Mouse (Mus musculus) stomach, embryonic 16.5 days (tissue): ENCODE results near the gene Mup4. TPM values are rescaled to one million over a fixed set of nuclear protein-coding genes. Genes with fewer than 3 reads are reported as not detected.
"Not testable (repeated sequence)": the region's sequence is repeated elsewhere in the genome, so short reads cannot be mapped to it uniquely, and the experiment has no call there.

Source experiments
- ATAC-seq: fragments of 200-750 bp; cut with Nextera tagmentation; 2 replicates; pipeline ENCODE4 v1.8.0; 2017; ENCODE audit warnings: moderate number of reproducible peaks, moderate TSS enrichment; ENCODE audit not compliant: insufficient read depth, low FRiP score
- H3K27ac ChIP-seq: fragments of 300-500 bp; sonication (generic); 2 replicates; pipeline ENCODE4 v1.5.1; 2014; ENCODE audit warnings: low read length
- H3K27me3 ChIP-seq: fragments of 300-500 bp; sonication (generic); 2 replicates; pipeline ENCODE4 v1.6.1; 2014; ENCODE audit warnings: low read length, control low read depth, mixed read lengths; ENCODE audit not compliant: control insufficient read depth, insufficient read depth
- H3K36me3 ChIP-seq: fragments of 300-500 bp; sonication (generic); 2 replicates; pipeline ENCODE4 v1.6.1; 2014; ENCODE audit warnings: low read length; ENCODE audit not compliant: control insufficient read depth, insufficient read depth
- H3K4me1 ChIP-seq: fragments of 300-500 bp; sonication (generic); 2 replicates; pipeline ENCODE4 v1.6.1; 2014; ENCODE audit warnings: low read length, control low read depth, mixed read lengths; ENCODE audit not compliant: control insufficient read depth, insufficient read depth
- H3K4me2 ChIP-seq: fragments of 300-500 bp; sonication (generic); 2 replicates; pipeline ENCODE4 v1.6.1; 2014; ENCODE audit warnings: low read depth, low read length, mixed read lengths
- H3K4me3 ChIP-seq: fragments of 300-500 bp; sonication (generic); replicated peaks from 2 replicates; pipeline ENCODE4 v1.5.1; 2014; ENCODE audit warnings: mild to moderate bottlenecking, low read length
- H3K9ac ChIP-seq: fragments of 300-500 bp; sonication (generic); 2 replicates; pipeline ENCODE4 v1.6.1; 2014; ENCODE audit warnings: low read length
- H3K9me3 ChIP-seq: fragments of 300-500 bp; sonication (generic); replicated peaks from 2 replicates; pipeline ENCODE4 v1.6.1; 2016; ENCODE audit warnings: low read length, control low read depth; ENCODE audit not compliant: control insufficient read depth
- WGBS: fragments of 180-500 bp; shearing (Covaris S2); extraction: QIAGEN DNeasy Blood & Tissue Kit; methylation state at CpG from one replicate; pipeline ENCODE4 v1.1.7; 2014; 5-methylcytosine and 5-hydroxymethylcytosine counted together
- polyA plus RNA-seq: library from polyadenylated mRNA; unstranded; fragments of >200 nt; fragmentation: Nextera tagmentation; extraction: Ambion mirVana; gene quantifications from 2 replicates; pipeline ENCODE4 v1.2.1, GENCODE M21; 2015

Gene Mup4
- not detected in 2 replicates for polyA plus RNA-seq

GRCm38 (mm10) chr4:59960610-59961009 lies at the start of gene Mup4:
Gene Mup4 (minus strand): TSS chr4:59960710.
- Histone ChIP-seq H3K27ac (no peak within 1 kb of the TSS), H3K36me3 (no peaks in the 10 kb centered on the region), H3K4me3 (no peak within 1 kb of the TSS), H3K4me2 (no peak within 1 kb of the TSS), H3K9me3 (no peaks in the 10 kb centered on the region), H3K27me3 (no peaks in the 10 kb centered on the region), H3K9ac (no peak within 1 kb of the TSS), H3K4me1 (no peaks in the 10 kb centered on the region)
- no peak for ATAC-seq
- WGBS: 73% methylated on average over 3 of the region's 3 CpGs

DNA sequence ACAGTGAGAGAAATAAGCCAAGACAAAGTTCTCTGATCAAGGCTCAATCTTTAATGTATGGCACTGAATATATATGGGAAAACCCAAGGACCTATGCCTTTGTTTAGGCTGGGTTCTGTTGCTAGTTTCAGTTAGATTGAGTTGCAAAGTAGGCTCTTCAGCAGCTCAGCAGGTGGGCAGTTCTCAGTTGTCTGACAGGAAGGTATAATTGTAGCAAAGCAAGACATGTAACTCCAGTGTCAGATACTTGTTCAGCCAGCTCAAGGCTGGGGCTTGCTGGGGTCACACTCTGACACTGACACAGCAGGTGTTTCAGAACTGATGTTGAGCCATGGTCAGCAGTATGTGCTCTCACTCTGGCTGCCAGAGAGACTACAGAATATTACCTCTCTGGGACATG lies 37.4 kb upstream of the Mup4 start:
- ATAC-seq, H3K4me1 ChIP-seq, H3K9ac ChIP-seq, H3K4me2 ChIP-seq, H3K9me3 ChIP-seq, H3K4me3 ChIP-seq, H3K27ac ChIP-seq, H3K36me3 ChIP-seq, H3K27me3 ChIP-seq: not testable (repeated sequence)

- Histone ChIP-seq H3K27me3 (no peaks in the 10 kb centered on the region), H3K9ac (no peak within 1 kb of the TSS)
- no peak for ATAC-seq
Measured at GRCm38 (mm10) chr4:59963405-59964344, 3.2 kb upstream of the Mup4 start, which contains the start of gene Mup6. Gene Mup6 (plus strand): TSS chr4:59964294.

DNA sequence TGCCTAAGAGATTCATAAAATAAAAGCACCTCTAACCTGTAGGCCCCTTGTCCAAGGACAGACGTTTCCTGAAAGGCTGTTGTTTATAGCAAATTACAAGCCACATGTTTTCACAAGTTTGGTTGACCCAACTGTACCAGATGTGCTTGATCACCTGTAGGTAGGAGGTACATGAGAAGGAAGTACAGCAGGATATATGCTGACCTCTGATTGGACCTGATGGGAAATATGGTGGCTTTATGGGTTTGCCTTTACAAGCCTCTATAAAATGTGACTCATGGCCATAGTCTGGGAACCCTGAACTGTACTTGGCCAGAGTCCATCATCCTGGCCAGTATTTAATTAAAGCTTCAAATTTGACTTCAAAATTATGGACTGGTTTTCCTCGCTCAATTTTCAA lies 23.0 kb downstream of the Mup4 start:
- no peak overlapping the region for H3K4me2 ChIP-seq
- no peak overlapping the region for H3K4me3 ChIP-seq
- H3K9ac ChIP-seq: no peak overlapping the region
- H3K27ac ChIP-seq: no peak overlapping the region
- H3K36me3 ChIP-seq: no peaks in the 10 kb centered on the region
- no peaks in the 10 kb centered on the region for H3K4me1 ChIP-seq
- no peak for ATAC-seq
- H3K27me3 ChIP-seq: no peaks in the 10 kb centered on the region
- 62% methylated on average over 2 of the region's 2 CpGs for WGBS
- H3K9me3 ChIP-seq: no peaks in the 10 kb centered on the region

More at GRCm38 (mm10) chr4:59963405-59964344, 3.2 kb upstream of the Mup4 start, which contains the start of gene Mup6:
- no peaks in the 10 kb centered on the region for H3K4me1 ChIP-seq
- no peaks in the 10 kb centered on the region for H3K36me3 ChIP-seq
- no peak within 1 kb of the TSS for H3K4me2 ChIP-seq
- H3K9me3 ChIP-seq: no peaks in the 10 kb centered on the region
- no peak within 1 kb of the TSS for H3K27ac ChIP-seq
- 48% methylated on average over 3 of the region's 3 CpGs for WGBS
- H3K4me3 ChIP-seq: no peak within 1 kb of the TSS

GRCm38 (mm10) chr4:59932505-59933281 lies 27.8 kb downstream of the Mup4 start:
- H3K4me2 ChIP-seq: no peak overlapping the region
- H3K27ac ChIP-seq: no peak overlapping the region
- ATAC-seq: 0 out of 2 replicates have a peak, but pooled peaks have one; percentile 51
- H3K4me1 ChIP-seq: no peaks in the 10 kb centered on the region
- 53% methylated on average over 6 of the region's 6 CpGs for WGBS
- H3K4me3 ChIP-seq: no peak overlapping the region
- no peaks in the 10 kb centered on the region for H3K36me3 ChIP-seq
- H3K9me3 ChIP-seq: no peaks in the 10 kb centered on the region
- no peak overlapping the region for H3K9ac ChIP-seq
- H3K27me3 ChIP-seq: no peaks in the 10 kb centered on the region

DNA sequence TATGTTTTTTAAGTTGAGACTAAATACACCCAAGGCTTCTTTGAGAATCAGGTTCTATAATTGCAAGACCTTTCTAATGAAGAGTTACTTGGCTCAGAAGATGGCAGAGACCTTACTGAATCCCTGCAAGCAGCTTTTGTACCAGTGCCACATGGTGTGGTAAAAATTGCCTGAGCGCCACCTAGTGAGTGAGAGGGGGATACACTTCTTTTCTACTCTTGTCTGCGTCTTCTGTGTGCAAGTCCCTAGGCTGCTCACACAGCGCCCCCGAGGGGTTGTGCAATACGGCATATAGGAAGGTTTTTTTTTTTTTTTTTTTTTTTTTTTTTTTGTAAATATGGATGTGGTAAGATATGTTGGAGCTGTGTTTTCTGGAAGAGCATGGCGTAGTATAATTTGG lies 32.2 kb downstream of the Mup4 start:
- WGBS: 22% methylated on average over 6 of the region's 6 CpGs
- peak; percentile 56; the same call in 1 of the 2 replicates for ATAC-seq
- no peak overlapping the region for H3K4me2 ChIP-seq
- H3K9me3 ChIP-seq: no peaks in the 10 kb centered on the region
- no peak overlapping the region for H3K27ac ChIP-seq
- H3K4me3 ChIP-seq: no peak overlapping the region
- no peak overlapping the region for H3K9ac ChIP-seq
- no peaks in the 10 kb centered on the region for H3K4me1 ChIP-seq
- no peaks in the 10 kb centered on the region for H3K27me3 ChIP-seq
- no peaks in the 10 kb centered on the region for H3K36me3 ChIP-seq

DNA sequence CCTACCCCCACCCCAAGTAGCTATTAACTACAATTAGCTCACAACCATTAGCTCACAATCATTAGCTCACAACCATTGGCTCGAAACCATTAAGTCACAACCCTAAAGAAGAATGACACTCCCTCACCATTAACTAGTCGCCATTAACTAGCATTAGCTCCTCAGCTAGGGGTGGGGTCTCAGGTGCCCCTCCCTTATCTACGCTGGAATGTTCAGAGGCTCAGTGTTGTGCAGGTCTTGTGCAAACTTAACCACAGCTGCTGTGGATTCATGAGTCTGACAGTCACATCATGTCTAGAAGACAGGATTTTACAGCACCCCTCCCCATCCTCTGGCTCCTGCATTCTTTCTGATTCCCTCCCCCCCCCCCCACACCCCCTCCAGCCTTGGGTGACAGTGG lies 32.8 kb downstream of the Mup4 start:
- Histone ChIP-seq H3K4me3 (no peak overlapping the region), H3K4me2 (no peak overlapping the region), H3K4me1 (no peaks in the 10 kb centered on the region), H3K36me3 (no peaks in the 10 kb centered on the region), H3K9me3 (no peaks in the 10 kb centered on the region), H3K27ac (no peak overlapping the region), H3K27me3 (no peaks in the 10 kb centered on the region), H3K9ac (no peak overlapping the region)
- WGBS: 77% methylated on average over 3 of the region's 3 CpGs
- ATAC-seq: no peak

DNA sequence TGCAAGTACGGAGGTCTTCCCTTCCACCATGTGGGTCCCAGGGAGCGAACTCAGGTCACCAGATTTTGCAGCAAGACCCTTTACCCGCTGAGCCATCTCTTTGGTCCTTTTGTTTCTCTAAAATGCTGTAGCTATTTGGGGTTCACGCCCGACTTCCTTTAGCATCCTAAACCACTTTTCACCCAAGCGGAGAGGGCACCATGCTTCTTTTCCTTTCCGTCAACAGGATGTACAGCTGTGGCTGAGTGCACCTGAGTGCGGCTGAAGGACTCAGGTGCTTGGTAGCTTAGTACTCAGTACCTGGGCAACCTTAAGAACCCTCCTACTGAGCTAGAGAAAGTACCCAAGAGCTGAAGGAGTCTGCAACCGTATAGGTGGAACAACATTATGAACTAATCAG lies 35.4 kb downstream of the Mup4 start:
- Histone ChIP-seq H3K4me2 (no peak overlapping the region), H3K4me3 (no peak overlapping the region), H3K9ac (no peak overlapping the region), H3K27me3 (no peaks in the 10 kb centered on the region), H3K27ac (no peak overlapping the region), H3K36me3 (no peaks in the 10 kb centered on the region), H3K9me3 (no peaks in the 10 kb centered on the region), H3K4me1 (no peaks in the 10 kb centered on the region)
- no peak for ATAC-seq
- WGBS: 87% methylated on average over 9 of the region's 9 CpGs

GRCm38 (mm10) chr4:59917966-59918365 lies 42.5 kb downstream of the Mup4 start:
- Histone ChIP-seq H3K4me2 (no peak overlapping the region), H3K27ac (no peak overlapping the region), H3K4me3 (no peak overlapping the region), H3K4me1 (no peaks in the 10 kb centered on the region), H3K36me3 (no peaks in the 10 kb centered on the region), H3K9me3 (no peaks in the 10 kb centered on the region), H3K27me3 (0 out of 2 replicates have a peak, but pooled peaks cover 4% of the 10 kb centered on the region), H3K9ac (no peak overlapping the region)
- ATAC-seq: no peak
- WGBS: 86% methylated on average over 3 of the region's 3 CpGs
